Mouse (Mus musculus): Measurements from ENCODE around the gene Dlx6. TPM values are rescaled to one million over a fixed set of nuclear protein-coding genes. Genes with fewer than 3 reads are reported as not detected.

Gene Dlx6
- polyA plus RNA-seq, 1 experiment, result 12.3 TPM

GRCm38 (mm10) chr6:6877346-6877910 lies 14.3 kb downstream of the Dlx6 start:
- no peaks in the 10 kb centered on the region for H3K36me3 ChIP-seq (ENCODE audit: control insufficient read depth, insufficient read depth, low read length)
- H3K4me3 ChIP-seq (ENCODE audit: control insufficient read depth, low read depth, low read length), result no peak overlapping the region
- peaks cover 11% of the 10 kb centered on the region for H3K4me1 ChIP-seq (ENCODE audit: control insufficient read depth, insufficient read depth, low read length)
- TF ChIP-seq CTCF (IDR thresholded peaks at IDR 0.05; ENCODE audit: control insufficient read depth, insufficient read depth, insufficient replicate concordance, low read depth, low read length) (no peak), POLR2A (IDR thresholded peaks at IDR 0.05; ENCODE audit: control insufficient read depth, low read depth, low read length) (no peak)
- no peak overlapping the region for H3K27ac ChIP-seq (ENCODE audit: control insufficient read depth, insufficient read depth, low read depth, low read length)
- H3K27me3 ChIP-seq (ENCODE audit: control insufficient read depth, insufficient read depth, low read length), result peaks cover 4% of the 10 kb centered on the region

GRCm38 (mm10) chr6:6877981-6878840 lies 15.1 kb downstream of the Dlx6 start:
- H3K4me3 ChIP-seq (ENCODE audit: control insufficient read depth, low read depth, low read length), result no peak overlapping the region
- TF ChIP-seq POLR2A (IDR thresholded peaks at IDR 0.05; ENCODE audit: control insufficient read depth, low read depth, low read length) (no peak), CTCF (IDR thresholded peaks at IDR 0.05; ENCODE audit: control insufficient read depth, insufficient read depth, insufficient replicate concordance, low read depth, low read length) (no peak)
- peaks cover 4% of the 10 kb centered on the region for H3K27me3 ChIP-seq (ENCODE audit: control insufficient read depth, insufficient read depth, low read length)
- no peak overlapping the region for H3K27ac ChIP-seq (ENCODE audit: control insufficient read depth, insufficient read depth, low read depth, low read length)
- H3K36me3 ChIP-seq (ENCODE audit: control insufficient read depth, insufficient read depth, low read length), result no peaks in the 10 kb centered on the region
- H3K4me1 ChIP-seq (ENCODE audit: control insufficient read depth, insufficient read depth, low read length), result peaks cover 11% of the 10 kb centered on the region

GRCm38 (mm10) chr6:6878841-6879291 lies 15.7 kb downstream of the Dlx6 start:
- Histone ChIP-seq H3K4me3 (ENCODE audit: control insufficient read depth, low read depth, low read length) (no peak overlapping the region), H3K36me3 (ENCODE audit: control insufficient read depth, insufficient read depth, low read length) (no peaks in the 10 kb centered on the region), H3K27me3 (ENCODE audit: control insufficient read depth, insufficient read depth, low read length) (peaks cover 4% of the 10 kb centered on the region; the same call in 1 of the 2 replicates), H3K27ac (ENCODE audit: control insufficient read depth, insufficient read depth, low read depth, low read length) (no peak overlapping the region), H3K4me1 (ENCODE audit: control insufficient read depth, insufficient read depth, low read length) (peaks cover 11% of the 10 kb centered on the region)
- TF ChIP-seq CTCF (IDR thresholded peaks at IDR 0.05; ENCODE audit: control insufficient read depth, insufficient read depth, insufficient replicate concordance, low read depth, low read length) (no peak), POLR2A (IDR thresholded peaks at IDR 0.05; ENCODE audit: control insufficient read depth, low read depth, low read length) (no peak)

GRCm38 (mm10) chr6:6879371-6880325 lies 16.5 kb downstream of the Dlx6 start:
- Histone ChIP-seq H3K27ac (ENCODE audit: control insufficient read depth, insufficient read depth, low read depth, low read length) (no peak overlapping the region), H3K27me3 (ENCODE audit: control insufficient read depth, insufficient read depth, low read length) (peaks cover 4% of the 10 kb centered on the region; the same call in 1 of the 2 replicates), H3K36me3 (ENCODE audit: control insufficient read depth, insufficient read depth, low read length) (no peaks in the 10 kb centered on the region), H3K4me1 (ENCODE audit: control insufficient read depth, insufficient read depth, low read length) (peaks cover 11% of the 10 kb centered on the region), H3K4me3 (ENCODE audit: control insufficient read depth, low read depth, low read length) (peak overlapping the region; percentile 48)
- TF ChIP-seq POLR2A (IDR thresholded peaks at IDR 0.05; ENCODE audit: control insufficient read depth, low read depth, low read length), result no peak

GRCm38 (mm10) chr6:6880361-6881114 lies 17.4 kb downstream of the Dlx6 start:
- Histone ChIP-seq H3K27me3 (ENCODE audit: control insufficient read depth, insufficient read depth, low read length) (peaks cover 2% of the 10 kb centered on the region; the same call in 1 of the 2 replicates), H3K27ac (ENCODE audit: control insufficient read depth, insufficient read depth, low read depth, low read length) (no peak overlapping the region), H3K4me3 (ENCODE audit: control insufficient read depth, low read depth, low read length) (peak overlapping the region; percentile 72), H3K4me1 (ENCODE audit: control insufficient read depth, insufficient read depth, low read length) (peaks cover 11% of the 10 kb centered on the region), H3K36me3 (ENCODE audit: control insufficient read depth, insufficient read depth, low read length) (no peaks in the 10 kb centered on the region)
- TF ChIP-seq CTCF (IDR thresholded peaks at IDR 0.05; ENCODE audit: control insufficient read depth, insufficient read depth, insufficient replicate concordance, low read depth, low read length), result no peak
- no peak for TF ChIP-seq POLR2A (IDR thresholded peaks at IDR 0.05; ENCODE audit: control insufficient read depth, low read depth, low read length)

- TF ChIP-seq CTCF (IDR thresholded peaks at IDR 0.05; ENCODE audit: control insufficient read depth, insufficient read depth, insufficient replicate concordance, low read depth, low read length), result no peak
- no peak for TF ChIP-seq POLR2A (IDR thresholded peaks at IDR 0.05; ENCODE audit: control insufficient read depth, low read depth, low read length)
- H3K4me3 ChIP-seq (ENCODE audit: control insufficient read depth, low read depth, low read length), result peak overlapping the region; percentile 72
- H3K27me3 ChIP-seq (ENCODE audit: control insufficient read depth, insufficient read depth, low read length), result peaks cover 2% of the 10 kb centered on the region; the same call in 1 of the 2 replicates
- no peaks in the 10 kb centered on the region for H3K36me3 ChIP-seq (ENCODE audit: control insufficient read depth, insufficient read depth, low read length)
- H3K4me1 ChIP-seq (ENCODE audit: control insufficient read depth, insufficient read depth, low read length), result peaks cover 11% of the 10 kb centered on the region
- H3K27ac ChIP-seq (ENCODE audit: control insufficient read depth, insufficient read depth, low read depth, low read length), result no peak overlapping the region
These were observed 18.0 kb downstream of the Dlx6 start for GRCm38 (mm10) chr6:6881115-6881637.
